Mouse (Mus musculus) lung, postnatal 14 days (tissue): ENCODE results near the gene Fabp6.

Experiments used
- DNase-seq: peaks from one replicate; pipeline ENCODE4 v3.0.0; 2021

The Fabp6 gene

GRCm38 (mm10) chr11:43546678-43547077 is 54.7 kb downstream of the Fabp6 start:
- no peak for DNase-seq
